Mouse (Mus musculus): ENCODE results near the gene Ppfia1.

Ppfia1 gene

DNA sequence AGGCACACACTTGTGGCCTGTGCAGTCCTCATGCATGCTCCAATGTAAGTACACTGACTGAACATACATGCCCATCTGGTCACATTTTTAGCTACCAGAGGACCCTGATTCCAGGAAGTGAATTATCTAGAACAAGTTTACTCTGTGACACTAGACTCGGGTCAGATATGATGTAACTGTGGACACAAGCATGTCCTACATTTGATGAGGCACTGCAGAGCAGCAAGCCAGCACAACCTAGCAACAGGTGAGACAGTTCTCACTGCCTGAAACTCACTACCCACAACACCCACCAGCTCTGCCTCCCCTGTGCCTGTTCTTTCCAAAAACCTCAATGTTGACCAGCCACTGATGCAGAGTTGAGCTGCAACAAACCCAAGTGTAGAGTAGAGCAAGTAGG lies 2.7 kb downstream of the Ppfia1 start:
- no peak for DNase-seq (ENCODE audit: low spot score in 2 of 2)

DNA sequence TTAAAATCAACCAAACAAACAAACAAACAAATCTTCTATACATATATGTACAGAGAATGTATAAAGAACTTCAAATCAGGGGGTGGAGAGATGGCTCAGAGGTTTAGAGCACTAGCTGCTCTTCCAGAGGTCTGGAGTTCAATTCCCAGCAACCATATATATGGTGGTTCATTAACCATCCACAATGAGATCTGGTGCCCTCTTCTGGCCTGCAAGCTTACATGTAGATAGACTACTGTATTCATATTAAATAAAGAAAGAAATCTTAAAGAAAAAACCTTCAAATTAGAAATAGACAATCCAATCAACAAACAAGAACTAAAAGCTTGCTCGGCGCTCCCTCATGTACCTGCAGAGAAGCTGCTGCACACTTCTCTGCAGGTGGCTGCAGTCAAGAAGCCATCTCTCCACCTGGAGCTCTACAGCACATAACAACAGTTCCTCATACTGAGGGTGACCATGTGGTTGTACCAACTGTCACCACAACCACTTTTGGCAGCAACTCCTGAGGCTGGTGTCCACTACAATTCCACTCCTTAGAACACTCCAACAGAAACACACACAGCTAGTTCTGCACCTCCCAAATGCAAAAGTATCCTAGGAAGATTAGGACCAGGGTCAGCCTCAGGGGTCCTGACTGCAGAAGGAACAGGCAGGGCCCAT lies 3.5 kb downstream of the Ppfia1 start:
- no peak for DNase-seq (ENCODE audit: low spot score in 2 of 2)

DNA sequence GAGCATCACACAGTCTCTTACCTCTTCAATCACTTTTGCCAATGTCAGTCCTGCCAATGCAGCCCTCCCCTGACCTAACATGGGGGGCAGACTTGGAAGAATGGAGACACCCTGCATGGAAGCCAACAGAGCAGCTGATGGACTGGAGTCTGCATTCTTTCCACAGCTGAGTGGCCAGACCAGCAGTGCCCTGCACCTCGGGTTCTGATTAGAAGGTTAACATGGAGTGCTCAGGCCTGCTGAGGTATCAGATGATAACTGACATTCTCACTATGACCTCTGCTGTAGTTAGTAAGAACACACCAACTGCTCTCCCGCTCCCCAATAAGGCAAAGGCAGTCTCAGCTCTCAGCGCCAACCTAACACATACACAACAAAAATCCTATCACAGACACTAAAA lies 8.3 kb downstream of the Ppfia1 start:
- no peak for DNase-seq (ENCODE audit: low spot score in 2 of 2)

DNA sequence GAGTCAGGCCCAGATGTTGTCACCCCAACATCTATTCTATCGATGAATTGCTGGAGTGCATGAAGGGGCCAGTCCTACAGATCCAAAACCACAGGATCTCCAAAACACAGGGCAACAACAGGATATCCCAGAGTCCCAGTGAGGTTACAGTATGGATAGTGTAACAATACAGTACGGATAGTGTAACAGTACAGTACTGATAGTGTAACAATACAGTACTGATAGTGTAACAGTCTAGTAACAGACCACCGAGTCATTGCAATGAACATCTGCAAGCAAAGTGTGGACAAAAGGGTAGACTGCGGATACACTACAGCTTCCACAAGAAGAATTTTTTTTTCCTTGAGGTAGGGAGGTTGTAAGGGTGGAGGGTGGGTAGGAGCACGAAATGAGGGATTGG lies 12.2 kb downstream of the Ppfia1 start:
- no peak for DNase-seq (ENCODE audit: low spot score in 2 of 2)

DNA sequence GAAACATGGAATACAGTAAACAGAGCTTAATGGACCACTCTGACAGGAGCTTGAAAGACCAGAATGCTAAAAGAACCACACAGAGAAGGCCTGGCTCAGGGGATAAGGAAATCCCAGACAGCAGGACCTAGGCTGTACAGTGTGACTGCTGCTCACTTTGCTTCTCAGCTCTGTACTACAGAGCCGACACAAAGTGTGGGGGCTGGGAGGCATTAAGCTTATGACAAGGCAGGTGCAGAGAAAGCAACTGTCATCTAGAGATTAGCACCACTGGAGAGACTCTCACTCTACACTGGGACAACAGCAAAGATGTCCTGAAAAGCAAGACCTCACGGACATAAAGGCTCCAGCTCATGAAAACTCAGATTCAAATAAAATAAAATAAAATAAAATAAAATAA lies 14.4 kb downstream of the Ppfia1 start:
- no peak for DNase-seq (ENCODE audit: low spot score in 2 of 2)

DNA sequence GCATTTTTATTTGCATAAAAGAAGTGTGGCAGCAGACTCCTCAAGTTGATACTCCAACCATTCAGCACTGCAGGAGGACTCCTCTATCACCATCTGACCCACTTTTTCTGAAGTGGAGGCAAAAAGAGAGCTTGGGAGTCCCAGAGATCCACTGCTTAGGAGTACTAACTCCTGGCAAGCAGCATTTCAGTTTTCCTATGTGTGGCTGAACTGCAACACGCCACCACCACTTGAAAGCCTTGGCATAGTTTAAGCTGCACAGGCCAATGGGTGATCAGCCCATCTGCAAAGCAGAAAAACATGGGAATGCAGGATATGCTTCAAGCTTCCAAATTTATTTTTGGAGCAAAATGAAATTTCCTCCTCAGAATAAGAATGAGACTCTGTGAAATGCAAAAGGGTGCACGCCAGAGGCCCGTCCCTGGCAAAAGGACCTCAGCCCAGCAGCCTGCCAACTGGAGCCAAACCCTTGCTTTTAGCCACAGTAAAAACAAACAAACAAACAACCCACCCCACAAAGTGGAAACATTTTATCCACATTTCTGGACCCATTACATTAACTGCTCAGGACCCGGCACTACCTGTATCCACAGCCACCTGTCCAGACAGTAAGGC lies 15.4 kb downstream of the Ppfia1 start:
- DNase-seq (ENCODE audit: low spot score in 2 of 2) = no peak

DNA sequence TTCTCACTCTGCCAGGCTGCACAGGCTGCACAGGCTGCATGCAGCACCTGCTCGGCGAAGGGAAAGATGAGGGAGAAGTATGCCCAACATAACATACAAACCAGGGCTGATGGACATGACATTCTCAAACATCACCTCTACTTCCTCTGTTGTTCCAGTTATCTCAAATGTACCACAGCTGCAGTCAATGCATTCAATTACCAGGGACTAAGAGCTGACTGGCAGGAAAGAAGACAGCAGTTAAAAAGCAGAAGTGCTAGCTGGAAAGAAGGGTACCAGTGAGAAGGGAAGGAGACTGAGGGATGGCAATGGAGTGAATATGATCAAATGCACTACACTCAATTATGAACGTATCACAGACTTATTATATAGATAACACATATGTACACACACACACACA lies 17.2 kb downstream of the Ppfia1 start:
- no peak for DNase-seq (ENCODE audit: low spot score in 2 of 2)

DNA sequence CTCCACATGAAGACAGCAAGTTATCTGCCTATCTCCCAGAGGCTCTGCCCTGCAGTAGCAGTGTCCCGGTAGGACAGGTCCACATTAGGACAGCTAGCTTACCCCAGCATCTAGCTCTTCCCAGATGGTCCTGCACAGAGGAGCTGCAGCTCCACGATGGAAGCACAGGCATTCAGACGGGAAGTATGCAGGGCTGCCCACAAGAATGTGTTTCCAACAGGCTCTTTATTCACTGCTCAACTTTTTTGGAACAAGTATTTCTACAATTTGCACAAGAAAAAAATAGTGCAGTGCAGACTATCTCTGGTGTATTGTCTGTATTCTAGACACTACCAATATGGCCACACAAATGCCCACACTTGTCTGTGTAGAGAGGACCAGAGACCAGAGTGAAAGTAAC lies 18.8 kb downstream of the Ppfia1 start:
- no peak for DNase-seq (ENCODE audit: low spot score in 2 of 2)

DNA sequence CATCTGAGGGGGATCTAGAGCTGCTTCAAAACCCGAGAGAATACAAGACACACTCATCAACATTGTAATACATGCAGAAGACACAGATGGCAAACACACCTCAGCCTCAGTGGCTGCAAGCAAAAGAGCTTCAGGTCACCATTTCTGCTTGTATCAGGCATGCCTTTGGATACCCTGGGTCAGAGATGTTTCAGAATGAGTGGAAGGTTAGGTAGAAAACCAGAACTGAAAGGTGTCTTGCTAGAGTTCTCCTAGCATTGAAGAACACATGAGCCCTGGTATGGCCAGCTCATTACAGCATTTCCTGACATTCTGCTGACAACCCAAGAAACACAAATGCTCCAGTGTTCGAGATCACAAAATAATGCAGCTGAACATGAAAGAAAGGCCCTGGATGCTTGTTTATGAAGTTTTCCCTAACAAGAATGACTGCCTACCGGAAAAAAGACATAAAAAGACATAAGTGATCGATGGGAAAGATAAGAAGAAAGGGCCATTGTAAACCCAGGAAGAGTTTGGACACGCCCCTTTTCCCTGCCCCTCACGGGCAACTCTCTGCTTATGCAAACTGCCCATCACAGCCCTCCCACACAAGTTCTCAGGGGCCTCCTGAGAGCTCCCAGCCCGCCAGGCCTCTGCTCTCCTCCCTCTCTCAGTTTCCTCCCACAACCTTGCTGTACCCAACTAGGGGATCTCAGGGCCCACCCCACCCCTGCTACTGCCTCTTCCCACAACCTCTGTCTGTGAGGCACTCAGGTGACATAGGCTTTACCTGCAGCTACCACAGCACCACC lies 21.7 kb downstream of the Ppfia1 start:
- DNase-seq (ENCODE audit: low spot score in 2 of 2) = no peak

DNA sequence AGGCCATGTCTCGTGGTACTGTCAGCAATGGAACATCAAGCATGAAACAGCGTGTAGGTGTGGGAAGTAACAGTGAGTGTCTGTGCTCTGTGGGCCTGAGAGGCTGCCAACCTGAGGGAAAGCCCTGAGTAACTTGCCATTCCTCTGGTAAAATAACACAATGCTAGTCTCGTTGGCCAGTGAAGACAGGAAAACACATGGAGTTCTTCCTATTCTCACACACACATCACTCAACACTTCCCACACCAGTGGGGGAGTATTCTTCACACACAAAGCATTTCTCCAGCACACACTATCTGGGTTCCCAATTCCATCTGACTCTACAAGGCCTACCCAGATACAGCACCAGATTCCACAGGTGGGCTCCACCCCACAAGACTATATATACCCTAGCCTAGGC lies 23.7 kb downstream of the Ppfia1 start:
- DNase-seq (ENCODE audit: low spot score in 2 of 2) = no peak

DNA sequence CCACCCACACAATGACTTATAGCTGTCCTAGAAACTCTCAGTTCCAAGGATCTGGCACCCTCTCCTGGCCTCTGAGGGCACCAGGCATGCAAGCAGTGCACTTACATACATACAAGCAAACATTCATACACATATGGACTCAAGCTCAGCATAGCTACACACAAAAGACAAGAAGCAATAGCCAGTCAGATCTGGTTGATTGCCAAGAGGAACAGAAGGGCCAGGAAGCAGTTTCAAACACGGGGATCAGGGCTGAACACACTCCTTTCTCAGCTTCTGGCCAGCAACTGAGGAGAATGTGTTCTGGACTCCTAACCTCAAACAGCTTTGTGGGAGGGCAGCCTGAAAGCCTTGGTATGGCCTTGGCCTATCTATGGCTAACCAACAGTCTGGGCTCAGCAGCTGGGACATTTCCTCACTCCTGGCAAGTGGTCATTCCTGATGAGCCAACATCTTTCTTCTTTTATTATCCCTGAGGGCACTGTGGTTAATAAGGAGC lies 25.8 kb downstream of the Ppfia1 start:
- DNase-seq (ENCODE audit: low spot score in 2 of 2) = no peak

DNA sequence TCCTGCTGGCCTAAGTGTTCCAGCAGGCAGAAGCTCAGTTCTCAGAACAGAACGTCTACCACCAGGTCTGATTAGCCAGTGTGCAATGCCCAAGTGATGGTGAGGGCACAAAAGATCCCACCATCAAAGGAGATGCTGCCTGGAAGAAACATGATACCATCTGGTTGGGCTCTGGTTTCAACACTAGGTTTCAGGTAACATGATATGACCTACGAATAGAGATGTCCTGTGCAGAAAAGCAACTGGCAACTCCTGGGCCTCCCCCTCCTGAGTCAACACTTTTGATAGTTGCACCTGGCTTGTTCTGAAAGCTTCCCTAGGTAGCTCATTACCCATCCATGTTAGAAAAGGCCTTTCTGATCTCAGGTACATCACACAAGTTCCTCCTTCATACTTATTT lies 26.9 kb downstream of the Ppfia1 start:
- DNase-seq (ENCODE audit: low spot score in 2 of 2) = no peak

DNA sequence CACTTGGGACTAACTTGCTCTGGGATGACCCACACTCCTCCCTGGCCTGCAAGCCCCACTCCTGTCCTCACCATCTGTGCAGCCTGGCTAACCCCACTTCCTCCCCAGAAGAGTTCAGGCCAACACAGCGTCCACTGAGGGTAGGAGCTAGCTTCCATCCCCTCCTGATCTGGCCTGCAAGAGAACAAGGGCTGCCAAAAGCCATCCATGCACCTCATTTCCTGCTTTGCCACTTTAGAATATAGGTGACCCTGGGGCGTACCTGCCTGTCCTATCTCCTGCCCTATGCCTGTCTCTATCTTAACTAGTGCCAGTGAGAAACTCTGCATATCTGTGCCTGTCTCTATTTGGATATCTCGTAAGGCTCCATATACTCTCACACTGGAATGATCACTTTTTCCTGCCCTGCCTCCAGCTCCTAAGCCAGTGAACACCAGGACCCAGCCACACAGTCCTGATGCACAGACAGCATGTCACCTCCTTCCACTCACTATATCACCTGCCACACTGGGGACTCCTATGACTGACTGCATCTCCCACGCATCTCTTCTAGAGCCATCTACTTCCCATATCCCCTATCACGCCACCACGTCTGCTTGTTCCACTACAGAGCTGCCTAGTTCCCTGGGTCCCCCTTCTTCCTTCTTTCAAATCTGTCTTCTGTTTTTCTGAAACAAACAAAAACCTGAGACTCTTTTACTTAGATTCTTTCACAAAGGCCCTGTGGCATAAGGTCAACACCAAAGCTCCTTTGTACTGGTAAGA lies 28.9 kb downstream of the Ppfia1 start:
- DNase-seq (ENCODE audit: low spot score in 2 of 2) = no peak

DNA sequence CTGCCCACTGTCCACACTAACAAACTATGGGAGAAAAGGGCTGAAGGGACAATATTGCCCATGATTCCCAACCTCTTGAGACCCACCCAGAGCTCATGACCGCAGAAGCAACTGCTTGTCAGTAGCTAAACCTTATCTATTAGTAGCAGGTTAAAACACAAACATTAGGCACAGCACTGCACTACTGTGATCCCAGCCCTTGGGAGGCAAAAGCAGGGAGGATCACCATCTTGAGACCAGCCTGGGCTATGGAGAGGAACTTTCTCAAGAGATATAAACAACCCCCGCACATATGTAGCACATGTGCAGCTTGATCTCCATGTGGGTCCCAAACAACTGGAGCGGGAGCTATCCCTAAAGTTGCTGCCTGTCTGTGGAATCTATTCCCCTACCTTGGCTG lies 30.1 kb downstream of the Ppfia1 start:
- DNase-seq (ENCODE audit: low spot score in 2 of 2) = no peak

DNA sequence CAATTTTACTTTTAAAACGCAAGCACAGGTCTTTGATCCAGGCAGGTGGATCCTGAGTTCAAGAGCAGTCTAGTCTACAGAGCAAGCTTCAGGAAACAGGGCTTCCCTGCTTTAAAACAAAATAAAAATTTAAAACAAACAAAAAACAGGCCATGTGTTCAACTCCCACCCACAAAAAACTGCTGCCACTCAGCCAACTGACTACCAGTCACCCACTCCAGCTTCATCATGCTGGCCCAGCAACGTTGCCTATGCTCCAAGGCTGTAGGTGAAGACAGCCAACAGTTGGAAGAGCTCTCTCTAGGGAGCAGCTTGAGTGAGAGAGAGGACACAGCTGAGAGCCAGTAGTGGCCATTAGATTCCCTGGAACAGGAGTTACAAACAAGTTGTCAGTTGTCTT lies 31.6 kb downstream of the Ppfia1 start:
- no peak for DNase-seq (ENCODE audit: low spot score in 2 of 2)

DNA sequence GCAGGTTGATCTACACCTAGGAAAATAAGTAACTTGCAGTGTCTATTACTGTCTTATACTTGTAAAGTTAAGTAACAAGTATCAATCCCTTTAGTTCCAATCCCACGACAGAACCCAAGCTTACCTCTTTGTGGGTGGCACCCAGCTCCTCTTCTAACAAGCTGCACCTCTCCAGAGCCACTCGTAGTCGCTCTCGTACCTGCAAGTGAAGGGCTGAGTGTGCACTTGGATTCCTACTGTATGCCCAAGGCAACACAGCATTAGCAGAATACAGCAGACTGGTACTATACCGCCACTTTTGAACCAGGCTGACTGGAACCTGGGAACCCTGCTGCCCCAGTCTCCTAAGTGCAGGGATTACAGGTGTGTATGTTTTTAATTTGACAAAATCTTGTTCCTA lies 33.7 kb downstream of the Ppfia1 start:
- DNase-seq (ENCODE audit: low spot score in 2 of 2) = no peak

DNA sequence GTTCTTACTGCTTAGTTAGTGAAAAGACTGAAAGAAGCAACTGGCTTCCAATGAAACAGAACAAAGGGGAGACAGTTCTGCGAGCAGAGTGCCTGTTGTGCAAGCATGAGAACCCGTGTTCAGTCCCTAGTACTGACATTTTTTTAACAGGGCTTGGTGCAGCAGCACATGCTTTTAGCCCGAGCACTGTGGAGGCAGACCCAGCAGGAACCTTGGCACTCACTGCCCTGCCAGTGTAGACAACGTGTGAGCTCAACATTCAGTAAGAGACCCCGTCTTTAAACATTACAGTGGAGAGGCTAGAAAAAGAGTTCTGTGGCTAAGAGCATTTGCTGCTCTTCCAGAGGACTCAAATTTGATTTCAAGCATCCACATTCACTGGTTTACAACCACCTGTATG lies 36.8 kb downstream of the Ppfia1 start:
- DNase-seq (ENCODE audit: low spot score in 2 of 2) = no peak

DNA sequence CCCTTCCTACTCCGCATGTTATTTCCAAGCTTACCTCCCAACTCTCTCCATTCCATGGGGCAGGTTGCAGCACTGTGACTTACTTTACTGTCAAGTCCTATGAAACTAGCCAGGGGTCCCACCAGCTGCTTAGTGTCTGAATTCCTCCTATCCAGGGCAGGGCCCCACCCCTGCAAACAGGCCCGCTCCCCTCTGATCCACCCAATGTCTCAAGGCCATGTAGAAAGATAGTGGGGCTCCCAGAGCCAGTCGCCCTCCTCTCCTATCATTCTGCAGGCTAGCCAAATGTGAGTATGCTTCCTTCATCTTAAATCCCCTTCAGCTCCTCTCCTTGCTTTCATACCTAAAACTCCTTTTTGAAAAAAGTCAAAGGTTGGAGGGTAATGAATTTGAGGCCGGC lies 44.4 kb downstream of the Ppfia1 start:
- no peak for DNase-seq (ENCODE audit: low spot score in 2 of 2)

DNA sequence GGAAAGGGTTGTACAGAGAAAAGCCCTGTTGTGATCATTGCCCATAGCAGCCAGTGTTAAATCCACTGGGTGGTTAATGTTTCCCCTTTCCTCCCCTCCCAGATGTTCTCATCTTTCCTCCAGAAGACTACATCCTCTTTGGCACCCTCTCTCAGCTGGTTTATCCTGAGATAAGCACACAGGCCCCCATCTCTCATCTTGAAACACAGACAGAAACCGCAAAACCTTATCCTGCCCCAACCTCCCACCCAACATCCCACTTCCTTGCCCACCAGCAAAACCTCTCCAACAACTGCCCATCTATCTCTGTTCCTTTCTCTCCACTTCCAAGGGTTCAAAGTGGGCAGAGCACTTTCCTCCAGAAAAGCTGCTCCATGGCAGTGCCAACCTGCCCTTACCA lies 46.7 kb downstream of the Ppfia1 start:
- no peak for DNase-seq (ENCODE audit: low spot score in 2 of 2)

DNA sequence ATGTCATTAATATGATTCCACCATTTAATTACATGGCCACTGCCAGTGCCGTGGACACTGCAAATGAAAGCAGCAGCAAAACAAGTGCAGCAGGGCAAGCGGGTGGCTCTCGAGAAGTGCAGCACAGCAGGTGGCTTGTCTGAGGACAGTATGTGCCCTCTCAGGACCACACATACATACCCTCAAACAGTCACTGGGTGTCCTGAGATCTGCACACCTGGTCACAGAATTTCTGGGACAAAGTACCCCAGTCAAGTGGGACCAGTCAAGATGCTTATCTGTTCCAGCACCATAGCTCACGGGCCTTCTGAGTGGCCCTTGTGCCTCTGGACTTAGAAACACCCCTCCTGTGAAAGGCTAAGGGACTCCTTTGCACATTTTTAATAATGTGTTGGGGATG lies 49.6 kb downstream of the Ppfia1 start:
- DNase-seq (ENCODE audit: low spot score in 2 of 2) = no peak

DNA sequence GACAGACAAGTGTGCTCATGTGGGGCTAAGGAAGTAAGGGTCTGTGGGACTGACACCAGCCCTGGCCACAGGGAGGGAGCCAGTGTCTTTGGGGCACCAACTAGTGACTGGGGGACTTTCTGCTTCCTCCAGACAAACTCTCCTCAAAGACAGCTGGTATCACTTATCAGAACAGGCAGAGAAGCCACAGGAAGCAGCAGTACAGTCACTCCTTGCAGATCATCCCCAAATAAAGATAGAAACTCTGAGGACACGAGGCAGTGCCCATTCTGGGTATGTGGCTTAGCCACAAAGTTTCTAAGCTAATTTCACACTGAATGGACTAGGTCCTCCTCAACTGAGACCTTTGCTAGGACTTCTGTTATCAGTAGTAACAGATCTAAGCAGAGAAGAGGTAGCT lies 60.6 kb downstream of the Ppfia1 start:
- no peak for DNase-seq (ENCODE audit: low spot score in 2 of 2)

DNA sequence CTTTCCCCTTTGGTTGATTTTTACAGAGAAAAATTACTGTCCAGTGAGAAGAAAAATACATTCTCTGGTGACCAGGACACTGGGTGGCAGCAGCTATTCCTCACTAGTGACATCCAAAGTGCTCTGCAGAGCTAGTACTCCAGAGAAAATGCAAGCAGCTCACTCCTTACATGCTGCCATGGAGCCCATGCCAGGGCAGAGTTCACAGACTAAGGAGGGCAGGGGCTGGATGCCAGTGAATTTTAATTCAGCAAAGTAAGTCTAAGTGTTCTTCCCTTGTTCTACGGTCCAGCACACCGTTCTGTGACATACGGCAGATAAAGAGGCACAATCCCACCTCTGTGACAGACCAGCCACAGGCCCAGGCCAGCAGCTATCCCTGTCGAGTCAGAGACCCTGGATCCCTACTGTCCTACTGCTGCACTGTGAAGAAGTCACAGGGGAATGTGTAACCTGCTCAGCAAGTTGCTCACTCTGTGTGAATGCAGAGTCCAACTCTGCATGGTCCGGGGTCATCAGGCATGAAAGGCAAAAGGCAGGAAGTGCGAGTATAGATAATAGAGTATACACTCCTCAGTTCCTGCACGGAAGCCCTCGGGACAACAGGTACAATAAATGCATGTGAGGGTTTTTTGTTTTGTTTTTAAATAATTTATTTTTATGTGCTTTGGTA lies 63.2 kb downstream of the Ppfia1 start:
- DNase-seq (ENCODE audit: low spot score in 2 of 2) = no peak
